Mouse (Mus musculus) cerebellum, adult 8-10 months (tissue): ENCODE measurements around the gene Gm17334.
"Not testable (repeated sequence)": the region's sequence is repeated elsewhere in the genome, so short reads cannot be mapped to it uniquely, and the experiment has no call there.

ENCODE experiments used
- DNase-seq: peaks from one replicate; pipeline ENCODE4 v3.0.0; 2022

Gm17334 gene

GRCm38 (mm10) chr11:53770125-53770791 lies 2.7 kb downstream of the Gm17334 start:
- DNase-seq: peak; percentile 38

- peak; percentile 50 for DNase-seq
Observed at GRCm38 (mm10) chr11:53769760-53770124, 3.2 kb downstream of the Gm17334 start, which contains the start of gene Irf1. Gene Irf1, plus strand, starts transcription at chr11:53770014.

- DNase-seq: no peak
Observed at GRCm38 (mm10) chr11:53769185-53769576, 3.8 kb downstream of the Gm17334 start.

- no peak for DNase-seq
Observed at GRCm38 (mm10) chr11:53768422-53769184, 4.4 kb downstream of the Gm17334 start.

- DNase-seq: no peak
Observed at GRCm38 (mm10) chr11:53764581-53764980, 8.4 kb downstream of the Gm17334 start.

GRCm38 (mm10) chr11:53763496-53764140 lies 9.4 kb downstream of the Gm17334 start:
- peak; percentile 61 for DNase-seq

GRCm38 (mm10) chr11:53762827-53763495 lies 10.0 kb downstream of the Gm17334 start:
- DNase-seq: peak; percentile 46

- no peak for DNase-seq
Observed at GRCm38 (mm10) chr11:53762426-53762825, 10.6 kb downstream of the Gm17334 start.

GRCm38 (mm10) chr11:53761822-53762221 lies 11.2 kb downstream of the Gm17334 start:
- DNase-seq: no peak

GRCm38 (mm10) chr11:53761284-53761683 lies 11.7 kb downstream of the Gm17334 start:
- DNase-seq: no peak

- no peak for DNase-seq
Observed at GRCm38 (mm10) chr11:53759545-53760406, 13.2 kb downstream of the Gm17334 start.

- no peak for DNase-seq
Observed at GRCm38 (mm10) chr11:53758791-53759351, 14.1 kb downstream of the Gm17334 start.

GRCm38 (mm10) chr11:53758033-53758432 lies 15.0 kb downstream of the Gm17334 start:
- DNase-seq: not testable (repeated sequence)

- DNase-seq: no peak
Observed at GRCm38 (mm10) chr11:53757612-53758011, 15.4 kb downstream of the Gm17334 start.

GRCm38 (mm10) chr11:53755011-53755595 lies 17.9 kb downstream of the Gm17334 start:
- DNase-seq: no peak

- DNase-seq: no peak
Observed at GRCm38 (mm10) chr11:53749716-53750352, 23.2 kb downstream of the Gm17334 start.

GRCm38 (mm10) chr11:53749306-53749705 lies 23.7 kb downstream of the Gm17334 start:
- no peak for DNase-seq

GRCm38 (mm10) chr11:53748614-53749013 lies 24.4 kb downstream of the Gm17334 start:
- no peak for DNase-seq

GRCm38 (mm10) chr11:53747985-53748384 lies 25.0 kb downstream of the Gm17334 start:
- DNase-seq: no peak

GRCm38 (mm10) chr11:53745260-53745659 lies 27.7 kb downstream of the Gm17334 start:
- DNase-seq: no peak

- no peak for DNase-seq
Observed at GRCm38 (mm10) chr11:53742353-53742752, 30.6 kb downstream of the Gm17334 start.
